Mouse (Mus musculus): ENCODE data around the gene Lyar. TPM values are rescaled to one million over a fixed set of nuclear protein-coding genes. Genes with fewer than 3 reads are reported as not detected.

Lyar gene
- polyA plus RNA-seq, 1 experiment from 2014 or later = 116 TPM

Other genes with a start within 250 kb of the Lyar start
- gene Stx18, start 181.7 kb upstream of the Lyar start, polyA plus RNA-seq (2015; fragmentation: Nextera tagmentation; extraction: Ambion mirVana) = 38.5 and 39.2 TPM in 2 replicates
- gene Nsg1, start 60.6 kb upstream of the Lyar start, polyA plus RNA-seq (2015; fragmentation: Nextera tagmentation; extraction: Ambion mirVana) = 59.8 and 62.3 TPM in 2 replicates
- 9.2 TPM in 2 replicates for gene Zbtb49, start within 50 bp of the Lyar start, polyA plus RNA-seq (2015; fragmentation: Nextera tagmentation; extraction: Ambion mirVana)
- 67.9 and 68.6 TPM in 2 replicates for gene Tmem128, start 39.7 kb downstream of the Lyar start, polyA plus RNA-seq (2015; fragmentation: Nextera tagmentation; extraction: Ambion mirVana)
- not detected in 2 replicates for gene Otop1, start 55.5 kb downstream of the Lyar start, polyA plus RNA-seq (2015; fragmentation: Nextera tagmentation; extraction: Ambion mirVana)
- not detected in 2 replicates for gene Drd5, start 98.9 kb downstream of the Lyar start, polyA plus RNA-seq (2015; fragmentation: Nextera tagmentation; extraction: Ambion mirVana)